Mouse (Mus musculus) heart, adult 2 months (tissue): ENCODE data around the gene Actn4.

ENCODE experiments used
- CTCF ChIP-seq: fragments of 200-600 bp; IDR thresholded peaks from 2 replicates; pipeline ENCODE4 v1.8.1; 2022; ENCODE audit warnings: antibody characterized with exemption, mild to moderate bottlenecking, moderate library complexity
- EP300 ChIP-seq: fragments of 200-500 bp; IDR thresholded peaks from 2 replicates; pipeline ENCODE4 v1.6.1; 2011; ENCODE audit warnings: low read depth, low read length, control low read depth; ENCODE audit not compliant: insufficient read depth
- POLR2A ChIP-seq: fragments of 200-500 bp; IDR thresholded peaks from 2 replicates; pipeline ENCODE4 v1.6.1; 2011; ENCODE audit warnings: mild to moderate bottlenecking, low read depth, low read length, control low read depth; ENCODE audit not compliant: insufficient read depth

- TF ChIP-seq POLR2A (no peak), CTCF (no peak), EP300 (no peak)
These were observed 21.0 kb upstream of the Actn4 start for GRCm38 (mm10) chr7:28983141-28983564.
